13 mouse cellular contexts compared by ENCODE assay signal in the genomic region with DNA sequence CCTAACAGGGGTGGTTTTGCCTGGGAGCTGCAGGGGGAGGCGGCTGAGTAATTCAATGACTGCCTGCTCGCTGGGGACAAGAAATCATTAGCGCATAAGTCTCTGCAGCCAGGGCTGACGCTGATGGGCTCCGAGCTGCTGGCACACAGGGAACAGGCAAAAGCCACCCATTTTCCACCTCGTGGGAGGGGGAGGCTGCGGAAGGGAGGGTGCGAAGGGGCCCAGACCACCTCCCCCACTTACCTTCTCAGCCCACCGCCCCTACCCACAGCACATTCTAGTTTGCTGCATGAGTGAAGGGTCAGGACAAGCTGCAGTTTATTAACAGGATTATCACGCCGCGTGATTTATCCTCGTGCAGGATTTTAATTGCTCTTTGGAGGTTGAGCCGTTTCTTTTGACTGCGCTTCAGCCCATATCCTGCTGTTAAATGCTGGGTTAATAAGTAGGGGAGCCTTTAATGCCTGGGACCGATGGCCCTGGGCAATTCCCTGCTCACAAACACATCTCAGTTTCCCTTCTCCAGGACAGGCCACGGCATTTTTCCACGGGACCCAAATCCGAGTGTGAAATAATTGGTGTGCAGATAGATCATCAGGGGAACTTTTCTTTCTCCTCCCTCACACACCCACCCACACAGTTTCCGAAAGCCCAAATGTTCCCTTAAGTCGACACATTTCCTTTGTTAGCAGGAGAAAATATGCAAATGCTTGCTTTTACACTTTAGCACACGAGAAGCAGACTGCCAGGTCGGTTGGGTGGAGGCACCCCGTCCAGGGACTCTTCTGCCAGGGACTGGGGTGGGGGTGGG.
DNase-seq lines count a peak whose midpoint lies in the region; ATAC-seq and TF ChIP-seq lines count a peak whose summit lies in the region.
"Had no signal": no experiment of that assay in that cellular context is flagged by ENCODE, and none has a peak within 500 bp of the region (broad histone marks: within the 10 kb centered on the region; RNA-seq: fewer than 3 reads in every experiment).

No protein-coding gene starts in this region.

- H3K4me3 ChIP-seq in hindbrain, embryonic 14.5 days (replicated peaks; ENCODE audit: low read length): no peak overlapping the region
- H3K4me3 ChIP-seq in limb, embryonic 11.5 days (ENCODE audit: low read depth, low read length): no peak overlapping the region
- H3K4me3 ChIP-seq in intestine, embryonic 15.5 days (replicated peaks): no peak overlapping the region
- H3K4me3 ChIP-seq: embryonic facial prominence, embryonic 15.5 days; liver, embryonic 15.5 days had no signal

- ATAC-seq in hindbrain, embryonic 14.5 days (ENCODE audit: low FRiP score): no peak
- ATAC-seq in limb, embryonic 11.5 days (ENCODE audit: insufficient number of reproducible peaks, low FRiP score, low TSS enrichment, low read depth): no peak
- no peak for ATAC-seq in intestine, embryonic 15.5 days

- H3K4me1 ChIP-seq in hindbrain, embryonic 14.5 days (replicated peaks; ENCODE audit: control insufficient read depth, insufficient read depth, low read length): peaks cover 53% of the 10 kb centered on the region
- peaks cover 33% of the 10 kb centered on the region for H3K4me1 ChIP-seq in limb, embryonic 11.5 days (ENCODE audit: control insufficient read depth, insufficient read depth, low read length)
- peaks cover 19% of the 10 kb centered on the region; the same call in 1 of the 2 replicates for H3K4me1 ChIP-seq in intestine, embryonic 15.5 days (replicated peaks)

- TF ChIP-seq POLR2A in brain, embryonic 14.5 days (IDR thresholded peaks at IDR 0.05; ENCODE audit: borderline replicate concordance, extremely low read depth, insufficient read depth, insufficient read length, poor library complexity, severe bottlenecking): no peak

- H3K27me3 ChIP-seq in hindbrain, embryonic 14.5 days (ENCODE audit: control insufficient read depth, insufficient read depth, low read length): peaks cover 24% of the 10 kb centered on the region
- peaks cover 34% of the 10 kb centered on the region for H3K27me3 ChIP-seq in limb, embryonic 11.5 days (ENCODE audit: control insufficient read depth, insufficient read depth, low read length)
- H3K27me3 ChIP-seq in intestine, embryonic 15.5 days (replicated peaks): 0 out of 2 replicates have a peak, but pooled peaks cover 5% of the 10 kb centered on the region

- WGBS in hindbrain, embryonic 14.5 days: 11% methylated on average over 24 of the region's 24 CpGs
- WGBS in limb, embryonic 11.5 days: 13% methylated on average over 24 of the region's 24 CpGs
- WGBS in intestine, embryonic 15.5 days: 37% methylated on average over 24 of the region's 24 CpGs

- peak overlapping the region; percentile 11 for H3K4me2 ChIP-seq in hindbrain, embryonic 14.5 days (replicated peaks)
- 0 out of 2 replicates have a peak overlapping the region, but pooled peaks have one; percentile 24 for H3K4me2 ChIP-seq in limb, embryonic 11.5 days (ENCODE audit: low read depth, severe bottlenecking)
- H3K4me2 ChIP-seq in intestine, embryonic 15.5 days (replicated peaks): no peak overlapping the region
- H3K4me2 ChIP-seq: embryonic facial prominence, embryonic 15.5 days; liver, embryonic 15.5 days had no signal

- DNase-seq in CD4-positive, CD25-positive, alpha-beta regulatory T cell, adult 2 months (ENCODE audit: low read depth, low spot score): peak; percentile 38
- peak; percentile 79 for DNase-seq in brain, embryonic 14.5 days (ENCODE audit: low read depth)
- no peak for DNase-seq in hindbrain, embryonic 14.5 days (ENCODE audit: low spot score)
- no peak for DNase-seq in limb, embryonic 11.5 days (ENCODE audit: low spot score)
- no peak for DNase-seq in heart, postnatal 25 days (ENCODE audit: low spot score)
- DNase-seq in cerebellum, adult 11-12 months: no peak
- no peak for DNase-seq in adrenal gland, postnatal 4 days (ENCODE audit: low spot score in 2 of 2)
- DNase-seq: gastrocnemius, postnatal 25 days; heart, postnatal 36 days; thymus, adult 18-20 months had no signal

- TF ChIP-seq CTCF in brain, embryonic 14.5 days (IDR thresholded peaks at IDR 0.05; ENCODE audit: borderline replicate concordance, extremely low read depth, insufficient read depth, insufficient read length): no peak

- intact Hi-C loops in heart, postnatal 25 days (cut with DNase I): loop anchor here (10.0 kb wide), 1 partner anchor 428 kb away; no protein-coding TSS in a partner anchor

- H3K9me3 ChIP-seq in hindbrain, embryonic 14.5 days (ENCODE audit: control insufficient read depth, low read length): no peaks in the 10 kb centered on the region
- H3K9me3 ChIP-seq in limb, embryonic 11.5 days (ENCODE audit: control insufficient read depth, low read length): no peaks in the 10 kb centered on the region
- no peaks in the 10 kb centered on the region for H3K9me3 ChIP-seq in intestine, embryonic 15.5 days
- H3K9me3 ChIP-seq: embryonic facial prominence, embryonic 15.5 days; liver, embryonic 15.5 days had no signal

- peak overlapping the region; percentile 34 for H3K9ac ChIP-seq in hindbrain, embryonic 14.5 days
- no peak overlapping the region for H3K9ac ChIP-seq in limb, embryonic 11.5 days (ENCODE audit: low read length)
- H3K9ac ChIP-seq in intestine, embryonic 15.5 days: no peak overlapping the region
- H3K9ac ChIP-seq: embryonic facial prominence, embryonic 15.5 days; liver, embryonic 15.5 days had no signal

- H3K27ac ChIP-seq in hindbrain, embryonic 14.5 days: no peak overlapping the region; the same call in 1 of the 2 replicates
- 0 out of 2 replicates have a peak overlapping the region, but pooled peaks have one; percentile 30 for H3K27ac ChIP-seq in limb, embryonic 11.5 days (replicated peaks; ENCODE audit: low read depth, low read length)
- no peak overlapping the region for H3K27ac ChIP-seq in intestine, embryonic 15.5 days
- H3K27ac ChIP-seq: embryonic facial prominence, embryonic 15.5 days; liver, embryonic 15.5 days had no signal

- peaks cover 13% of the 10 kb centered on the region for H3K36me3 ChIP-seq in hindbrain, embryonic 14.5 days (replicated peaks; ENCODE audit: control insufficient read depth, insufficient read depth)
- no peaks in the 10 kb centered on the region for H3K36me3 ChIP-seq in limb, embryonic 11.5 days (ENCODE audit: control insufficient read depth, insufficient read depth, low read length)
- H3K36me3 ChIP-seq in intestine, embryonic 15.5 days: no peaks in the 10 kb centered on the region

Comparison
In these comparisons a context has a peak if more than half of its experiments do, and no peak if none do; other contexts are left out.
1. DNase-seq: peak in CD4-positive, CD25-positive, alpha-beta regulatory T cell, adult 2 months (single experiment) and brain, embryonic 14.5 days (single experiment); none in hindbrain, embryonic 14.5 days (single experiment), limb, embryonic 11.5 days (single experiment), heart, postnatal 25 days (single experiment), cerebellum, adult 11-12 months (single experiment) and adrenal gland, postnatal 4 days (0 of 2).